Mouse (Mus musculus): ENCODE results near the gene Ubash3b. TPM values are rescaled to one million over a fixed set of nuclear protein-coding genes. Genes with fewer than 3 reads are reported as not detected.

Ubash3b gene
- polyA plus RNA-seq, 1 experiment from 2014 or later = 7.3 TPM

DNA sequence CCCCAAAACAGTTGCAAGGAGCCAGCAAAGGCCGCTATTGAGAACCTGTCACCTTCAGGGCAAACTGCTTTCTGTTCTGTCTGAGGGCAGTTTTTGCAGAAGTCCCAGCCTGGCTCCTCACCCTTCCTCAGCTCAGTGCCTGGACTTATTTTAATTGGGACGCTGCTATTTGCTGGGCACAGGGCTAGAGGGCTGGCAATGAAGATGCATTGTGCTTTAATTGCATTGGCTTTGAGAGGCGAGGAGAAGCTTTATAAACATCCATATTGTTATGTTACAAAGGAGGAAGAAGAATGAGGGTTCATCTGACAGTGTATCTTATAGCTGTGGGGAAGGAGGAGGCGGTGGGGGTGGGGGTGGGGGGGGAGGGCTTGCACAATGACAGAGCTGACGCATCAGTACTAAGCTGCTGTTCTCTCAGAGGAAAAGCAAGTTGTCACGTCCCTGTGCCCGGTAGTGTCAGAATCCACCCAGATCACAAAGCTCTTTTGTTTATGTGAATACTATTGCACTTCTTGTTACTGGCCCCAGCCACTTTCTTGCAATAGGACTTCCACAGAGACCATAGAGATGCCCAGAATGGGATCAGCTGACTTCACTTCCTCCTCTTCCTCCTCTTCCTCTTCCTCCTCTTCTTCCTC lies 841 bp downstream of the Ubash3b start:
- Histone ChIP-seq H3K4me1 (peaks cover 21% of the 10 kb centered on the region), H3K4me3 (no peak overlapping the region), H3K4me2 (replicated peaks) (no peak overlapping the region), H3K9ac (no peak overlapping the region), H3K36me3 (no peaks in the 10 kb centered on the region), H3K9me3 (no peaks in the 10 kb centered on the region), H3K27ac (no peak overlapping the region), H3K27me3 (peaks cover 27% of the 10 kb centered on the region)
- ATAC-seq (ENCODE audit: low FRiP score, low read depth) = no peak
- WGBS = 61% methylated on average over 7 of the region's 7 CpGs

- ATAC-seq (ENCODE audit: low FRiP score, low read depth) = no peak
- H3K9ac ChIP-seq = no peak overlapping the region
- H3K36me3 ChIP-seq = no peaks in the 10 kb centered on the region
- H3K27ac ChIP-seq = no peak overlapping the region
- H3K9me3 ChIP-seq = no peaks in the 10 kb centered on the region
- H3K4me1 ChIP-seq = peaks cover 21% of the 10 kb centered on the region
- WGBS = 94% methylated on average over 2 of the region's 2 CpGs
- no peak overlapping the region for H3K4me3 ChIP-seq
- peaks cover 33% of the 10 kb centered on the region for H3K27me3 ChIP-seq
- no peak overlapping the region for H3K4me2 ChIP-seq (replicated peaks)
These were observed 2.3 kb downstream of the Ubash3b start for GRCm38 (mm10) chr9:41159223-41159622.

- peak overlapping the region; percentile 79 for H3K4me3 ChIP-seq
- H3K4me2 ChIP-seq (replicated peaks) = peak overlapping the region; percentile 93
- ATAC-seq (ENCODE audit: low FRiP score, low read depth) = no peak
- 14% methylated on average over 15 of the region's 15 CpGs for WGBS
- H3K4me1 ChIP-seq = peaks cover 26% of the 10 kb centered on the region
- H3K27ac ChIP-seq = peak overlapping the region; percentile 64; the same call in 1 of the 2 replicates
- H3K36me3 ChIP-seq = no peaks in the 10 kb centered on the region
- no peaks in the 10 kb centered on the region for H3K9me3 ChIP-seq
- peaks cover 33% of the 10 kb centered on the region for H3K27me3 ChIP-seq
- peak overlapping the region; percentile 78 for H3K9ac ChIP-seq
These were observed 3.5 kb downstream of the Ubash3b start for GRCm38 (mm10) chr9:41157872-41158567.

DNA sequence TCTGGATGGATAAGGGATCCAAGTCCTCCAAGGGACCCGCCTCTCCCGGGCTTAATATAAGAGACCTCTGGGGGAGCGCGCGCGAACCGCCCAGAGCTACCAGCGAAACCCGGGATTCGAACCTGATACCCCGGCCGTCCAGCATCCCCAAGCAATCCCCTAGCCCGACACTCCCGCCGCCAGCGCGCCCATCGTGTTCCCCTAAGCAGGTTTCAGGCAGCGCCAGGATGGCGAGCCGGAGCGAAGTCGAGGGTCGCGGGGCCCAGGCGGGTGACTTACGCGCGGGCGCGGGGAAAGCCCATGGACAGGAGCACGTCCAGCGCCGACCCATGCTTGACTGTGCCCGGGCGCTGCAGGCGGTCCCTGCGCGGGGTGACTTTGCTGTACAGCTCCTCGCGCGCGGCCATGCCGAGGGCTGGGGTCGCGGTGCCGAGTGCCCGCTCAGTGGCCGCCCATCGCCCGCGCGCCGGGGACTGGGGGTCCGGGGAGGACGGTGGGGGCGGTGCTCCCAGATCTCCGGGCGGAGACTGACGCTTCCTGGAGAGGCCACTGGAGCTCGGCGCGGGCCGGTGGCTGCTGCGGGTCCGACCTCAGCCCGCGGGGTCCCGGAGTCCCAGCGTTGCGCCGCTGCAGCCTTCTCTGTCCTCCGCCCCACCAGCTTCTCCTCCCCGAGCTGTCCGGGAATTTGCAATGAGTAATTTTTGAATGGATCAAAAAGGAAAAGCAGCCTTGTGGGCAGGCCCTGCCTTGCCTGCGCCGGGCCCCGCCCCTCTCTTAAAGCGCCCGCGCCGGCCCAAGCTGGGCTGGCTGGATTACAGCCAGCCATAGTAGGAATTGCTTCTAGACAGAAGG lies 4.3 kb downstream of the Ubash3b start:
- H3K9ac ChIP-seq = peak overlapping the region; percentile 78
- WGBS = under 1% methylated on average over 82 of the region's 82 CpGs
- H3K4me2 ChIP-seq (replicated peaks) = peak overlapping the region; percentile 93
- ATAC-seq (ENCODE audit: low FRiP score, low read depth) = peak; percentile 87
- peaks cover 32% of the 10 kb centered on the region for H3K4me1 ChIP-seq
- H3K27me3 ChIP-seq = peaks cover 33% of the 10 kb centered on the region
- H3K4me3 ChIP-seq = peak overlapping the region; percentile 79
- no peaks in the 10 kb centered on the region for H3K36me3 ChIP-seq
- H3K27ac ChIP-seq = peak overlapping the region; percentile 64; the same call in 1 of the 2 replicates
- no peaks in the 10 kb centered on the region for H3K9me3 ChIP-seq

DNA sequence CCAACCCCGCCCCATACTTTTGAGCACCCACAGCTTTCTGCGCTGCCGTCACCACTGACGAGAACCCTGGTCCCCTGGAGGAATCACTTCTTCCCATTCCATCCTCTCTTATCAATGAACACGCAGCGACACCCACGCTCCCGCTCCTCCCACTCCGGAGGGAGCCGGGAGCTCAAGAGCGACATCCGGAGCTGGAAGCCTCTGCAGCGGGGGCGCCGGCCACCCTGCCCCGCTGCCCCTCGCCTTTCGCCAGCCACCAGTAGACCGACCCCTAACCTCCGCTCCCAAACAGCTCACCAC lies 4.8 kb downstream of the Ubash3b start:
- 1% methylated on average over 20 of the region's 20 CpGs for WGBS
- no peak for ATAC-seq (ENCODE audit: low FRiP score, low read depth)

GRCm38 (mm10) chr9:41156006-41156719 lies 5.3 kb downstream of the Ubash3b start:
- Histone ChIP-seq H3K27ac (no peak overlapping the region), H3K36me3 (no peaks in the 10 kb centered on the region), H3K9me3 (no peaks in the 10 kb centered on the region), H3K4me1 (peaks cover 36% of the 10 kb centered on the region), H3K9ac (peak overlapping the region; percentile 78), H3K4me2 (replicated peaks) (peak overlapping the region; percentile 93), H3K4me3 (peak overlapping the region; percentile 79), H3K27me3 (peaks cover 33% of the 10 kb centered on the region)
- no peak for ATAC-seq (ENCODE audit: low FRiP score, low read depth)
- WGBS = 16% methylated on average over 20 of the region's 20 CpGs

More for the DNA sequence above, 4.8 kb downstream of the Ubash3b start:
- Histone ChIP-seq H3K27ac (no peak overlapping the region), H3K4me2 (replicated peaks) (peak overlapping the region; percentile 93), H3K4me1 (peaks cover 33% of the 10 kb centered on the region), H3K27me3 (peaks cover 33% of the 10 kb centered on the region), H3K9me3 (no peaks in the 10 kb centered on the region), H3K4me3 (peak overlapping the region; percentile 79), H3K9ac (peak overlapping the region; percentile 78), H3K36me3 (no peaks in the 10 kb centered on the region)

- Histone ChIP-seq H3K4me2 (replicated peaks) (no peak overlapping the region), H3K27me3 (peaks cover 32% of the 10 kb centered on the region), H3K36me3 (no peaks in the 10 kb centered on the region), H3K9ac (no peak overlapping the region), H3K4me3 (no peak overlapping the region), H3K27ac (no peak overlapping the region), H3K4me1 (peaks cover 36% of the 10 kb centered on the region), H3K9me3 (no peaks in the 10 kb centered on the region)
- ATAC-seq (ENCODE audit: low FRiP score, low read depth) = no peak
- WGBS = 70% methylated on average over 1 of the region's 1 CpGs
These were observed 7.5 kb downstream of the Ubash3b start for GRCm38 (mm10) chr9:41153979-41154378.

DNA sequence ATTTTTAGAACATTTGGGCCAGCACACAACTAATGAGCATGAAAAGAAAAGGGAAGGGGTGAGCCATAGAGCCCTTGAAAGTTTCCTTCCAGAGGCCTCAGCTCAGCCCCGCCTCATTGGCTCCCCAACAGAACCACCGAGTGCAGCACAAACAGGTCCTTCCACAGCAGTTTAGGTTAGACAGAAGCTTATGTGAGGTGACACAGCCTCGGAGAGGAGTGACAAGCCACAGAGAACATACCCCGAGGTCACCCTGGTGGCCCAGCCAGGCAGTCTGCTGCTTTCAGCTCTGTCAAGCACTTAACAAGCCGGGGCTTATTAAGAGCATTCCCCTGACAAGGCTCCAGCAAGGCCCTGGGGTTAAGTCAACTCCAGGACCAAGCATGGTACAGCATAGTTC lies 8.4 kb downstream of the Ubash3b start:
- no peak overlapping the region for H3K4me2 ChIP-seq (replicated peaks)
- H3K27me3 ChIP-seq = peaks cover 22% of the 10 kb centered on the region
- H3K4me1 ChIP-seq = peaks cover 34% of the 10 kb centered on the region
- H3K36me3 ChIP-seq = no peaks in the 10 kb centered on the region
- WGBS = 26% methylated on average over 5 of the region's 5 CpGs
- ATAC-seq (ENCODE audit: low FRiP score, low read depth) = no peak
- H3K4me3 ChIP-seq = no peak overlapping the region
- no peak overlapping the region for H3K27ac ChIP-seq
- 0 out of 2 replicates have a peak overlapping the region, but pooled peaks have one; percentile 5 for H3K9ac ChIP-seq
- no peaks in the 10 kb centered on the region for H3K9me3 ChIP-seq

DNA sequence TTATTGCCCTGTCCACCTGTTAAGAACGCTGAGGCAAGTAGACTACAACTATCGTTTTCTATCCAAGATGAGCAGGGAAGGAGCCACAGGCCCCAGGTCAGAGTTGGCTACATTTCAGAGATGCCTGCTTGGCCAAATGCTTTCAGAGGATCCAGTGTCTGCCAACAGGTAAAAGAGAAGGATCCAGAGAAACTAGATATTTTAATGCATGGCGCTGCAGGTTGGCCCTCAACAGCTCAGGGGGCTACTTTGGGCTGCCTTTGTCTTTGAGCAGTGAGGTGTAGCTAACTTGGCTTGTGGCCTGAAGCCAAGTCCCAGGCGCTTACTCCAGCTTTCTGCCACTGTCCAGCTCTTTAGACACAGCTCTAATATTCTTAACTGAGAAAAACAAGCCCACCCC lies 10.0 kb downstream of the Ubash3b start:
- Histone ChIP-seq H3K9ac (no peak overlapping the region), H3K4me2 (replicated peaks) (no peak overlapping the region), H3K27me3 (peaks cover 14% of the 10 kb centered on the region), H3K4me3 (no peak overlapping the region), H3K36me3 (no peaks in the 10 kb centered on the region), H3K27ac (no peak overlapping the region), H3K4me1 (peaks cover 35% of the 10 kb centered on the region), H3K9me3 (no peaks in the 10 kb centered on the region)
- ATAC-seq (ENCODE audit: low FRiP score, low read depth) = no peak
- WGBS = 86% methylated on average over 4 of the region's 4 CpGs

GRCm38 (mm10) chr9:41149896-41150295 lies 11.6 kb downstream of the Ubash3b start:
- H3K4me2 ChIP-seq (replicated peaks) = no peak overlapping the region
- no peak overlapping the region for H3K27ac ChIP-seq
- H3K4me1 ChIP-seq = peaks cover 27% of the 10 kb centered on the region
- no peaks in the 10 kb centered on the region for H3K36me3 ChIP-seq
- no peak overlapping the region for H3K9ac ChIP-seq
- H3K27me3 ChIP-seq = no peaks in the 10 kb centered on the region
- 67% methylated on average over 2 of the region's 2 CpGs for WGBS
- ATAC-seq (ENCODE audit: low FRiP score, low read depth) = no peak
- no peaks in the 10 kb centered on the region for H3K9me3 ChIP-seq
- no peak overlapping the region for H3K4me3 ChIP-seq

DNA sequence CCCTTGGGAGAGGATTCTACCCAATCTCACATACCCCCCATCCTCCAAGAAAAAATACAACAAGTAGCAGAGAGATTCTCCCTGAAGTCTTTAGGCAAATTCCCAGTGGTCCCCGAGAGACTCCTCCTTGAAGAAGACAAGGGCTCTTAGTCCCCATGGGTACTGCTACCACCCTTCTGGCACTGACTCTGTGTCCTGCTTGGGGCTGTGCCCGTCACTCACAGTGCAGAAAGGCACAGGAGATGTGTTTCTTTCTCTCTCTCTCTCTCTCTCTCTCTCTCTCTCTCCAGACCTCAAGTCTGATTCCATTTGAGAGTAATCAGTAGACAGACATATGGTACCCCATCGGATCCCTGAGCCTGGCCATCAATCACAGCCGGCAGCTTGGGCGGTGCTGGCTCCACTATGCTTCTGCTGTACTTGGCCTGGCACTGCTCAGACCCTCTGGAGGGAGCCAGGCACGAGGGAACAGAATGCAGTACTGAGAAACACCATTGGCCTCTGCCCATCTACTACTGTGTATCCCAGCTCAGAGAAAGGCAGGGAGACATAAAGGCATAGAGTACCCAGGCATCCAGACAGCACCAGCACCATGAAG lies 12.3 kb downstream of the Ubash3b start:
- Histone ChIP-seq H3K27ac (no peak overlapping the region), H3K4me2 (replicated peaks) (no peak overlapping the region), H3K27me3 (no peaks in the 10 kb centered on the region), H3K9ac (no peak overlapping the region), H3K9me3 (no peaks in the 10 kb centered on the region), H3K36me3 (no peaks in the 10 kb centered on the region), H3K4me3 (no peak overlapping the region), H3K4me1 (peaks cover 27% of the 10 kb centered on the region)
- ATAC-seq (ENCODE audit: low FRiP score, low read depth) = no peak
- 57% methylated on average over 6 of the region's 6 CpGs for WGBS
